Mouse (Mus musculus): ENCODE measurements around the gene Mettl14. TPM values are rescaled to one million over a fixed set of nuclear protein-coding genes. Genes with fewer than 3 reads are reported as not detected.
"Not testable (repeated sequence)": the region's sequence is repeated elsewhere in the genome, so short reads cannot be mapped to it uniquely, and the experiment has no call there.

The Mettl14 gene
- 21.2 and 24.7 TPM in 2 replicates for total RNA-seq (2017)

GRCm38 (mm10) chr3:123385486-123386156 is at the start of gene Mettl14:
Gene Mettl14 (minus strand): TSS chr3:123386108.
- ATAC-seq (ENCODE audit: extremely low read depth, insufficient number of reproducible peaks, low FRiP score, poor library complexity, severe bottlenecking), result peak; percentile 100

DNA sequence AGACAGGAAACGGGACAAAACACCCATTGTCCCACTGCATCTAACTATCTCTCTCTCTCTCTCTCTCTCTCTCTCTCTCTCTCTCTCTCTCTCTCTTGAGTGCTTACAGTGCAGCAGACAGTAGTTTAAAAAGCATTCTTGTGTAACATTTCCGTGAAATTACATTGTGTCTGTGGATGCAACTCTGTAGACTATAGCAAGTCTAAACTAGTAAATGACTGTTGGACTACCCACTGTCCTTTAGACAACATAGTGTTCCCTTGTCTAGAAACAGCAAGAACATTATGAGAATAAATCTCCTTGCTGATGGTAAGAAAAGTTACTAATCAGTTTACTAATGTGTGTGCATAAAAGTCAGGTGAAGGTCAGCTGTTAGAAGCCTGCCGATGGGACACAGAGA is 47.5 kb upstream of the Mettl14 start:
- no peak for ATAC-seq (ENCODE audit: extremely low read depth, insufficient number of reproducible peaks, low FRiP score, poor library complexity, severe bottlenecking)

DNA sequence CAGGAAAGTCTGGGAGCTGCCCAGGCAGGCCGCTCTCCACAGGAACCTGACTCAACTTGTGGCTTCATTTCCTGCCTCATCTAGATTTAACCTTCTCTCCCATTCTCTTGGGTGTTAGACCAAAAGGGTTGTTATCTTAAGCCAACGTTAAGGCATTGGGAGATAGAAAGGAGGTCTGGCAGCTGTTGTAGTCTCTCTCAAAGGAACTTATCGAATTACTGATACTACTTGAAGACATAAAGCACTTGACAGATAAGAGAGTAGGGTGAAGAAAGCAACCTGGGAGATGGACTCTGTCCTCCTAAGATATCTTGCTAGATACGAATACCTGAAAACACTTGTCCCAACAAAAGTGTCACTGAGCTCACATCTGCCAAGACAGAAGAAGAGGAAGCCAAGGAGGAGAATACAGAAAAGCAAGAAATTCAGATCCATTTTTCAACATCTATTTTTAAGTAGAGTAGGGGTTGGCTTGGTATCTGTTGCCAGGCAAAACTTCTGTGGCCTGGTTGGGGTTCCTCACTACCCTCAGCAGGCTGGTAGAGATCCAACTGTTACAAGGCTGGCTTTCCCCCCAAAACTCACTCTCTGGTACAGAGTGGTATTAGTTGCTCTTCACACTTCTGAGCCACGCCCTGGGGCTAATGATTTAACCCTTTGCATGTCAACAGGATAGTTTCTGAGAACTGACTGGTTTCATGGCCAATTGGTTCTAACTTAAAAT is 46.2 kb upstream of the Mettl14 start:
- ATAC-seq (ENCODE audit: extremely low read depth, insufficient number of reproducible peaks, low FRiP score, poor library complexity, severe bottlenecking), result no peak

DNA sequence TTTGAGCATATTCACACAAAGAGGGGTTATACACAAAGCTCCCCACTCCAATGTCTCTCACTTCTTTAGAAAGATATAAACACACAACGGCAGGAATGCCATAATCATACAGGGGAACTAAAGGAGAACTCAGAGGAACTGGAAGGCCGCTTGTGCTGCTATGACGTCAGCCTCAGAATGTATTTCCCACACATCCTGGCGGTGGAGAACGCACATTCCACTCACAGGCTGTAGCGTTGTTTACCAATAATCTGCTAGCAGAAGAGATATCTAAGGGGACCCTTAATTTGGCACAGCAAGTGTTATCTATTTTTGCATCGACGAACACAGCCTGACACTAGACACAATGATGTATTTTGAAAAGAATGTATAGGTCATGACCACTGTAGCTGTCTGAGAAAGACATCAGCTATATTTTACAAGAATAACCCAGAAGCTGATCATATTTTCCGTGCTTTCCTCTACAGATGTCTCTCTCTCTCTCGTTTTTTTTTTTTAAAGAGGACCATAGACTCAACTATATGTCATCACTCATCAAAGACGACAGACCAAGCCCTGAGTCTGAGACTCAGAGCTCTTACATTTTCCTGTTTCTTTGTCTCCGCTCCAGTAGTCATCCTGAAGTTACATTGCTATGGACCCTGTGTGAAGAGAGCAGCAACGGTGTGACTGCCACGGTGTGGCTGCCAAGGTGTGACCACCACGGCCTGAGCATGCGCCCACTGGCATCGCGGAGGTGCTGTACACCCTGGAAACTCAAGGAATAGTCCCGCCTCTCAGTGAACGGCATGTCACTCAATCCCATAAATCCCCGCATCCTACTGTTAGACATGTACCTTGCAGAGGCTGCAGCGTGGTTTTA is 43.9 kb upstream of the Mettl14 start:
- no peak for ATAC-seq (ENCODE audit: extremely low read depth, insufficient number of reproducible peaks, low FRiP score, poor library complexity, severe bottlenecking)

DNA sequence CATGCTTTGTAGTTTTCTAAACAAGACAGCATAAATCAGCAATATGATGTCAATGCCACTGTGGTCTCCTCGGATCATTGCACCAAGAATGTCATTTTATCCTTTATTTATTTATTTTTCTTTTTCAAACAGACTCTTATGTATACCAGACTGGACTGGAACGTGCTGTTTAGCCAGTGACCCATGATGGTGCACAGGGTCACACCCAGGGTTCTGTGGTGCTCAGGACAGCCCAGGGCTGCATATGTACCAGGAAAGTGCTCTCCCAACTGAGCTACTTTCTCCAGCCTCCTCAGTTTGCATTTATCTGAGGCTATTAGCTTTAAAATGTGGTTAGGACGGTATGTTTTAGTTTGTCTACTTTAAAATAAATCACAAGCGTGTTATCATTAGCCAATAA is 42.1 kb upstream of the Mettl14 start:
- no peak for ATAC-seq (ENCODE audit: extremely low read depth, insufficient number of reproducible peaks, low FRiP score, poor library complexity, severe bottlenecking)

DNA sequence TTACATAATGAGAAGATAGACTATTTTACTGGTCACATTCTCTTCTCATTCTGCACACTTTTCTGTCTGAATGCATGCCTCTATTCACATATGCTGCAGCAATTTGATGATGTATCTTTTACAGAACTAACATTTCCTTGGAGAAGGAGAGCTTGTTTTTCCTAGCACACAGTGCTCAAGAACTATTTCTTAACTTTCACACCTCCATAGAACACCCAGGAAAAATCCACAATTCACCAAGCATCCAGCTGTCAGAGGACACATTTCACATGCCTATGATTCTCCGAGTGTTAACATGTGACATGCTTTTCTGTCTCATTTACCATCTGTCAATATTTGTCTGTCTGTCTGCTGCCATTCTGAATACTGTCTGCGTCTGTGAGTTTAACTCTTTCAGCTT is 39.7 kb upstream of the Mettl14 start:
- ATAC-seq (ENCODE audit: extremely low read depth, insufficient number of reproducible peaks, low FRiP score, poor library complexity, severe bottlenecking), result no peak

GRCm38 (mm10) chr3:123413173-123413572 is 27.3 kb upstream of the Mettl14 start:
- ATAC-seq (ENCODE audit: extremely low read depth, insufficient number of reproducible peaks, low FRiP score, poor library complexity, severe bottlenecking), result no peak

GRCm38 (mm10) chr3:123411821-123412578 is 26.1 kb upstream of the Mettl14 start:
- no peak for ATAC-seq (ENCODE audit: extremely low read depth, insufficient number of reproducible peaks, low FRiP score, poor library complexity, severe bottlenecking)

GRCm38 (mm10) chr3:123404945-123405344 is 19.0 kb upstream of the Mettl14 start:
- no peak for ATAC-seq (ENCODE audit: extremely low read depth, insufficient number of reproducible peaks, low FRiP score, poor library complexity, severe bottlenecking)

DNA sequence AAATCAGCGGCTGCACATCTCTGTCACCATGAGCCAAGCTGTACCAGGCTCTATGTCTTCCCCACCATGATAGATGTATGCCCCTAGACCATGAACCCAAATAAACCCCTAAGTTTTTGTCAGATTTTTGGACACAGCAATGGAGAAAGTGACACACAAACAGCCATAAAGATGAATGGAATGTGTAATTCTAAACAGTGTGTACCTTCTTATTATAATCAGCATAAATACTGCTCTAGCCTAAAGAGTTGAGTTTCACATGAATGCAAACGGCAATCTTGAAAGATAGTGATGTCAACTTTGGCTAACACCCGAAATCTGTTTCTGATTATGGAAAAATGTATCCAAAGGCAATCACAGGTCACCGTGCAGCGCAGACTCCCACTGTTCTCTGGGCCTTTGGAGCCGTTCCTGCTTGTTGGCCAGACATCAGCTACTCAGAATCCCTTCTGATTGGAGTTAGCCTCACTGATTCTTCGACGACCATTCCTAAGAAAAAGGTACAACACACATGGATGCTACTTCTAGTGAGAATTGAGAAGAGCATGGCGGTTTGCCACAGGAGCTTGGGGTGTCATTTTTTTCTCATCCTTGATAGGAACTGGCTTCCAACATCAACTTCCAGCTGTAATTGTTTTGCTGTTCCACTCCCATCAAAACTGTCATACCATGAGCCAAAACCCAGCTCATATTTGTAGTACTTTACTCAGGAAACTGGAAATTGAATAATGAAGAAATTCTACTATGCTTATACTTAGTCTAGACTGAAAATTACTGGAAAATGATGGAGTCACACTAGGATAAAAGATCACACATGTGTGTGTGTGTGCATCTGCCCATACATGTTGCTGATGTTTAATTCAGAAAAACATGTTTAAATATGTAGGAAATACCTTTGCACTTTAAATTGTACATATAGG is 11.9 kb upstream of the Mettl14 start:
- ATAC-seq (ENCODE audit: extremely low read depth, insufficient number of reproducible peaks, low FRiP score, poor library complexity, severe bottlenecking), result no peak

DNA sequence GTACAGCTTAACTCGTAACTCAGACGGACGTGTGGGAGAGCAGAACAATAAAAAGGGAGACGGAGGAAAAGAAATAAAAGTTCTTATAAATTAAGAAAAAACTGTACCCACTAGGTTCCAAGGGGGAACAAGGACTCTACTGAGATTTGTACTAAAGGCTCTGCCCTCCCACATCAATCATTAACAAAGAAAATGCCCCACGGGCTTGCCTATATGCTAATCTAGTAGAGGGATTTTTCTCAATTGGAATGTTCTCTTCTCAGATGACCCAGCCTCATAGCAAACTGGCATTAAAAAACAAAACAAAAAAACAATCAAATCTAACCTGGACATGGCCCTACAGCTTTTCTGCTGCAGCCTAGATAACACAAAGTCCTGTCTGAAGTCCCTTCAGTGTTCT is 9.7 kb upstream of the Mettl14 start:
- ATAC-seq (ENCODE audit: extremely low read depth, insufficient number of reproducible peaks, low FRiP score, poor library complexity, severe bottlenecking), result no peak

GRCm38 (mm10) chr3:123391180-123391579 is 5.3 kb upstream of the Mettl14 start:
- ATAC-seq (ENCODE audit: extremely low read depth, insufficient number of reproducible peaks, low FRiP score, poor library complexity, severe bottlenecking), result no peak

DNA sequence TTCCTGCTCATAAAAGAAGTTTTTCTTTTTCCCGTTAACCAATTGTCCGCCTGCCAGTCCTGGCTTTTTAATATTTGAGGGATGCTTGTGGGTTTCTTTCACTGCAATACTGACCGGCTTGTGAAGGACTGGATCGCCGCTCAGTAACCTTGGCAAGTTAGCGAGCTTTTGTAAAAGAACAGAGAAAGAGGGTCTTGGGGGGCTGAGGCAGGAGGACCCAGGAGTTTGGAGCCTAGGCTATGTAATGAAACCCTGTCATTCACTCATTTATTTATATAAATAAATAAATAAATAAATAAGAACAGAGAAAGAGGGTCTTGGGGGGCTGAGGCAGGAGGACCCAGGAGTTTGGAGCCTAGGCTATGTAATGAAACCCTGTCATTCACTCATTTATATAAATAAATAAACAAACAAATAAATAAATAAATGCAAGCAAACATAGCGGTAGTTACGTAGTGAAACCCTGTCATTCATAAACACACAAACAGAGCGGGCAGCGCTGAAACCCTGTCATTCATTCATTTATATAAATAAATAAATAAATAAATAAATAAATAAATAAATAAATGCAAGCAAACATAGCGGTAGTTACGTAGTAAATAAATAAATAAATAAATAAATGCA is 361 bp upstream of the Mettl14 start:
- not testable (repeated sequence) for ATAC-seq (ENCODE audit: extremely low read depth, insufficient number of reproducible peaks, low FRiP score, poor library complexity, severe bottlenecking)

DNA sequence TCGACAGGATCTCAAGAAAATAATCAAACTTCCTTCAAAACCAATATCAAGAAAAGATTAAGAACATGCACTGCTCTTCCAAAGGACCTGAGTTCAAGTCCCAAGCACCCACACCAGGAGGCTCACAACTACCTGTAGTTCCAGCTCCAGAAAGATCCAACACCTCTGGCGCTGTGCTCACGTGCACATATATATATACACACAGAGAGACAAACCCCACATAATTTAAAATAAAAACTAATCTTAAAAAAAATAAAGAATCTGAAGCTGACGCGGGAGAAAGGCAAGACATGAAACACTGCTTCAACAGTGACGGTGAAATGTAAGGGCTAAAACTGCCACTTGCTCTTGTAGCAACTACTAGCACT is 806 bp downstream of the Mettl14 start:
- no peak for ATAC-seq (ENCODE audit: extremely low read depth, insufficient number of reproducible peaks, low FRiP score, poor library complexity, severe bottlenecking)

GRCm38 (mm10) chr3:123384435-123384834 is 1.5 kb downstream of the Mettl14 start:
- no peak for ATAC-seq (ENCODE audit: extremely low read depth, insufficient number of reproducible peaks, low FRiP score, poor library complexity, severe bottlenecking)

- no peak for ATAC-seq (ENCODE audit: extremely low read depth, insufficient number of reproducible peaks, low FRiP score, poor library complexity, severe bottlenecking)
Observed at GRCm38 (mm10) chr3:123376562-123376961, 9.3 kb downstream of the Mettl14 start.

GRCm38 (mm10) chr3:123371766-123372535 is 14.0 kb downstream of the Mettl14 start:
- no peak for ATAC-seq (ENCODE audit: extremely low read depth, insufficient number of reproducible peaks, low FRiP score, poor library complexity, severe bottlenecking)

Measured in neutrophil, adult 5-6 weeks (primary cell).